Mouse (Mus musculus): ENCODE data around the gene Hist2h2aa2.
"Not testable (repeated sequence)": the region's sequence is repeated elsewhere in the genome, so short reads cannot be mapped to it uniquely, and the experiment has no call there.

Hist2h2aa2 gene

GRCm38 (mm10) chr3:96262979-96263550 is 23.0 kb upstream of the Hist2h2aa2 start, which contains the start of gene Hist2h4:
Gene Hist2h4 (minus strand): TSS chr3:96263311.
- in situ Hi-C loops (cut with MboI; ENCODE audit: low pct_unique_long_range_greater_than_20kb in 1 of 2, low sequenced_read_pairs in 2 of 2, unreplicated experiment in 1 of 2) = no loop called here

DNA sequence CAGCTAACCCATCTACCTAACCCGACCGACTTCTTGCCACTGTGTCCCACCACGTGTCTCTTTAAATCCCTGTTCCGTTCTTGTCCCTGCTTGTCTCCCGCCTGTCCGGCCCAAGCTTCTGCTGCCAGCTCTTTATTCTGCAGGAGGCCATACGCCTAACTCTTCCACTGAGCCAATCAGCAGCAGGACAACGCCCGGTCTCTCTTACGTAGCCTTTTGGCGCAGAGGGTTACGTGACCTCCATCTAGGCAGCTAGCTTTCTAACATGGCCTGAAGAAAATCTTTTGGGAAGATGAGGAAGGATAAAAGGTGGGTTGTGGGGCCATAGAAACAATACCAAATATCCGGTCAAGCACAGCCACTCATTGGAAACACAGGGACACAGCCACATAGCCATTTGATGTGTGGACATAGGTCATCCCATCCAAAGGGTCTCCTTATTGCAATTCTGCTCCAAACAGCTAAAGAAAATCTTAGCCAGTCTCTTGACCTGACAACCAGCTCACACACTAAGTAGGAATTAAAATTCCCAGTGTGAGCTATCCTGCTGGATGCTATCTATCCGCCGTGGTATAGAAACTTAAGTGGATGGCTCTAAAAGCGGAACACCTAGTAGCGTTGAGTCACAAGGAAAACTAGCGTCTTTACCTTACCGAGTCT is 22.3 kb upstream of the Hist2h2aa2 start:
- in situ Hi-C loops (cut with MboI; ENCODE audit: low pct_unique_long_range_greater_than_20kb in 1 of 2, low sequenced_read_pairs in 2 of 2, unreplicated experiment in 1 of 2) = no loop called here

GRCm38 (mm10) chr3:96261623-96262022 is 21.5 kb upstream of the Hist2h2aa2 start:
- in situ Hi-C loops (cut with MboI; ENCODE audit: low pct_unique_long_range_greater_than_20kb in 1 of 2, low sequenced_read_pairs in 2 of 2, unreplicated experiment in 1 of 2) = no loop called here

DNA sequence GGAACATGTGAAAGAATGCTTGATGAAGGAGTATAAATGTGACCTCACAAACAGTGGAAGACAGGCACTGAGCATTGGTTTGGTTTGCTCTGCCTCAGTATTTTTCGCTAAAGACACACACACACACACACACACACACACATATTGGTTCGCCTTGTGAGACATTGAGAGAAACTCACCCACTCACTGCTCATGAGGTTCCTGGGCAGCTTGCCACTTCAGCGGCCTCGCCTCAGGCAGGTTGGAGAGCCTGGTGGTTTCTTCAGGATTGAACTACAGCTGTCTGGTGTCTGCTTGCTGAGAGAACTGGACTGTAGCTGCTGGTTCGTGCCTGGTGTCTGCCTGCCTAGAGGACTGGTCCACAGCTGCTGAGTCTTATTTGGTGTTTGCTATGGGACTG is 20.1 kb upstream of the Hist2h2aa2 start:
- in situ Hi-C loops (cut with MboI; ENCODE audit: low pct_unique_long_range_greater_than_20kb in 1 of 2, low sequenced_read_pairs in 2 of 2, unreplicated experiment in 1 of 2) = no loop called here

- in situ Hi-C loops (cut with MboI; ENCODE audit: low pct_unique_long_range_greater_than_20kb in 1 of 2, low sequenced_read_pairs in 2 of 2, unreplicated experiment in 1 of 2) = no loop called here
These were observed 17.1 kb upstream of the Hist2h2aa2 start for GRCm38 (mm10) chr3:96257190-96257589.

GRCm38 (mm10) chr3:96255926-96256593 is 16.0 kb upstream of the Hist2h2aa2 start:
- in situ Hi-C loops (cut with MboI; ENCODE audit: low pct_unique_long_range_greater_than_20kb in 1 of 2, low sequenced_read_pairs in 2 of 2, unreplicated experiment in 1 of 2) = no loop called here

- in situ Hi-C loops (cut with MboI; ENCODE audit: low pct_unique_long_range_greater_than_20kb in 1 of 2, low sequenced_read_pairs in 2 of 2, unreplicated experiment in 1 of 2) = no loop called here
These were observed 14.7 kb upstream of the Hist2h2aa2 start for GRCm38 (mm10) chr3:96254683-96255355.

- in situ Hi-C loops (cut with MboI; ENCODE audit: low pct_unique_long_range_greater_than_20kb in 1 of 2, low sequenced_read_pairs in 2 of 2, unreplicated experiment in 1 of 2) = no loop called here
These were observed 11.7 kb upstream of the Hist2h2aa2 start for GRCm38 (mm10) chr3:96251787-96252186.

DNA sequence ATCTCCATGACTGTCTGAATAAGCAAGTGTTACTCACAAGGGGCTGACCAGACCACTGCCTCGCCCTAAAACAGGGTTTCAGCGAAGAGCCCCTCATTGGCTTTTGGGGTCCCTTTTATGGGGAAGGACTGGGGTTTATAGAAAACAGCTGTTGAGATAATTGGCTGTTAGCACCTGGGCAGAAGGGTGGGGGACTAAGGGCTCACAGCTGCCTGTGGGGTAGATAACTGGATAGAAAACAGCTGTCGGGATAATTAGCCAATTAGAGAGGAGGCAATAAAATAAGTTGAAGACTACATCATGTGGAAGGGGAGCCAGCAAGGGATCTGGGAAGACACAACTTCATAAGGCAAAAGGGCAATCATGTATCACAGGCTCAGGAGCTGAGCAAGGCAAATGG is 10.8 kb upstream of the Hist2h2aa2 start:
- in situ Hi-C loops (cut with MboI; ENCODE audit: low pct_unique_long_range_greater_than_20kb in 1 of 2, low sequenced_read_pairs in 2 of 2, unreplicated experiment in 1 of 2) = no loop called here

- in situ Hi-C loops (cut with MboI; ENCODE audit: low pct_unique_long_range_greater_than_20kb in 1 of 2, low sequenced_read_pairs in 2 of 2, unreplicated experiment in 1 of 2) = no loop called here
These were observed 8.9 kb upstream of the Hist2h2aa2 start for GRCm38 (mm10) chr3:96249034-96249345.

GRCm38 (mm10) chr3:96248141-96249033 is 8.3 kb upstream of the Hist2h2aa2 start:
- in situ Hi-C loops (cut with MboI; ENCODE audit: low pct_unique_long_range_greater_than_20kb in 1 of 2, low sequenced_read_pairs in 2 of 2, unreplicated experiment in 1 of 2) = no loop called here

DNA sequence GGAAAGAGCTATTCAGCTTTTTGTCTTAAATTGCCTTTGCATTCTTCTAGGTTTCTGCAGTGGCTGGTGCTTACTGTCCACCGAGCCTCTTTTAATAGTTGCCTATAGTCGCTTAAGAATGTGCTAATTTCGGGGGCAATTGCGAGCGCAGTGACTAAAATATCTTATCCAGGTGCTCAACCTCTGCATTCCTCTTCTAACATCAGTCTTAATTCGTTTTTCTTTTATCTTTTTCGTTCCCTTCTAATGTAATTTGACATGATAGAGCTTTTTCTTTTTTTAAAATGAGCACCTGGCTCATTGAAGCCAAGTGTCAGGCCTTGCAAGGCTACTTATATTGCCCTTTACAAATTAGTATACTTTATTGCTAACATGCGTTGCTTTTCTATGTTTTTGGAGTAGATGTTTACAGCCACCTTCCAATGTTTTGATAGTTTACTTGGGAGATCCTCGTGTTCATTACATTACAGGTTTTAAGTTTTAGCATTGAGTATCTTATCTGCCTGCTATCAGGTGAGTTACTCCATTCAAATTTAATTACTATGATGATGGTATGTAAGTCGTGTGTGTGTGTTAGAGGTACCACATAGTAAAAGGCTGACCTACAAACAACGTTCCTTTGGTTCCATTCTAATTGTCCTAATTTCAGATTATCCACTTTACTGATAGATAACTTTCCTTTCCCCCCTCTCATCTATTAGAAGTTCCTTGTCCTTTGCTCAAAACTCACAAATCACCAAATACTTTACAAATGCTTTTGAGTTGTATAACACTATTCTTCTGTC is 7.5 kb upstream of the Hist2h2aa2 start:
- in situ Hi-C loops (cut with MboI; ENCODE audit: low pct_unique_long_range_greater_than_20kb in 1 of 2, low sequenced_read_pairs in 2 of 2, unreplicated experiment in 1 of 2) = no loop called here

DNA sequence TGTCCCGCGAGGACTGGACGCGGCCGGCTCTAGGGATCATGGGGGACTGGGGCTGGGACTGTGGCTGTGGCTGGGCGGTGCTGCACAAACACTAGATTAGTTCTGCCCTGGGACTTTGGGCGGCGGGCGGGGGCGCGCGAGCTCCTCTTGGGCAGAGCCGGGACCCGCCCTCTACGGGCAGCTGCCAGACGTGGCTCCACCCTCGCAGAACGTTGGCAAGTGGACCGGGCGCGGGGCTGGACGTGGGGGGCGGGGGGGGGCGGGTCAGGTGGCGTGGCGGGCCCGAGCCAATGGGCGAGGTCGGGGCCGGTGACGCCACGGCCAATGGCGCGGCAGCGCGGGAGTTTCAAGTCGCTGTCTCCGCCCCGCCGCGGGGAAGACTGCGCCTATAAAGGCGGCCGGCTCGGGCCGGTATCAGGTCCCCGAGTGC is 6.4 kb upstream of the Hist2h2aa2 start, which contains the start of gene Hist2h3c1:
Gene Hist2h3c1 (plus strand): TSS at position 259 of the 430 bp plus-strand sequence.
- in situ Hi-C loops (cut with MboI; ENCODE audit: low pct_unique_long_range_greater_than_20kb in 1 of 2, low sequenced_read_pairs in 2 of 2, unreplicated experiment in 1 of 2) = not testable (repeated sequence)

GRCm38 (mm10) chr3:96246018-96246417 is 5.9 kb upstream of the Hist2h2aa2 start:
- in situ Hi-C loops (cut with MboI; ENCODE audit: low pct_unique_long_range_greater_than_20kb in 1 of 2, low sequenced_read_pairs in 2 of 2, unreplicated experiment in 1 of 2) = not testable (repeated sequence)

DNA sequence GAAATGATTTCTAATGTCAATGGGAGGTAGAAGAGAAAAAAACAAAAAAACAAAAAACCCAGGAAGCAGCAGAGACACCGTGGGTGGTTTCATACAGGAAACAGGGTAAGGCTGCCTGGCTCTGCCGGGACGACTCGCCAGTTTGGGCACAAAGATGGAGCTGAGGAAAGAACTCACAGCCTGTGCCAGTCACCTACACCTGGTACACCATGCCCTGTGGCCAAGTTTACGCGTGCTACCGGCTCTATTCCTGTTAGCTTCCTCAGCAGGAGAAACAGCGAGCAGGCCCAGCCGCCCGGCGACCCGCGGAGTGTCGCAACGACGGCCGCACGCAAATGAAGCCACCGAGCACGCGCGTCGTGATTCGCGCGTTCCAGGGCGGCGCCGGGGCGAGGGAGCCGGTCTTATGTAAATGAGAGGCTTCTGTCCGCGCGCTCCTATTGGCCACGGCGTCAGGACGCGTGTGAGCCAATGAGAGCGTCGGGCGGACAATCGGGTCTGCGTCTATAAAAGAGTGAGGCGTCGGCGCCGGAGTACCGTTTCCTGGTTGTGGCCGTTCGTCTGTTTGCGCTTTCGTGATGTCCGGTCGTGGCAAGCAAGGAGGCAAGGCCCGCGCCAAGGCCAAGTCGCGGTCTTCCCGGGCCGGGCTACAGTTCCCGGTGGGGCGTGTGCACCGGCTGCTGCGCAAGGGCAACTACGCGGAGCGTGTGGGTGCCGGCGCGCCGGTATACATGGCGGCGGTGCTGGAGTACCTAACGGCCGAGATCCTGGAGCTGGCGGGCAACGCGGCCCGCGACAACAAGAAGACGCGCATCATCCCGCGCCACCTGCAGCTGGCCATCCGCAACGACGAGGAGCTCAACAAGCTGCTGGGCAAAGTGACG is 5.2 kb upstream of the Hist2h2aa2 start, which contains the start of gene Hist2h2aa1:
Gene Hist2h2aa1 (plus strand): TSS at position 495 of the 884 bp plus-strand sequence.
- in situ Hi-C loops (cut with MboI; ENCODE audit: low pct_unique_long_range_greater_than_20kb in 1 of 2, low sequenced_read_pairs in 2 of 2, unreplicated experiment in 1 of 2) = not testable (repeated sequence)

- in situ Hi-C loops (cut with MboI; ENCODE audit: low pct_unique_long_range_greater_than_20kb in 1 of 2, low sequenced_read_pairs in 2 of 2, unreplicated experiment in 1 of 2) = no loop called here
These were observed 4.0 kb upstream of the Hist2h2aa2 start for GRCm38 (mm10) chr3:96243921-96244572.
